Comparison of ENCODE assay signal across 18 mouse cellular contexts in the genomic region with DNA sequence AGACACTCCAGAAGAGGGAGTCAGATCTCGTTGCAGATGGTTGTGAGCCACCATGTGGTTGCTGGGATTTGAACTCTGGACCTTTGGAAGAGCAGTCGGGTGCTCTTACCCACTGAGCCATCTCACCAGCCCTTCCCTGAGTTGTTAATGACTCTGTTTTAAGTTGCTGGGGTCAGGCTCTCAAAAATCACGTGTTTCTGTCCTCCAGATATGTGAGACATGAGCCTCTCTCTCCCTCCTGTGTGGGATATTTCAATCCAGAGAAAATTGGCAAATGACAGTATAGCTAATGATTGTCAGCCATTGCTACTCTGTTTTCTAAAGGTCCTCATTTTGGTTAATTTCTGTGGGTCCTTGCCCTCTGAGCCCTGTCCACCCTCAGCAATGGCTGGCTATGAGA. TPM values are rescaled to one million over a fixed set of nuclear protein-coding genes. Genes with fewer than 3 reads are reported as not detected.
"Had no signal": no experiment of that assay in that cellular context is flagged by ENCODE, and none has a peak within 500 bp of the region (broad histone marks: within the 10 kb centered on the region; RNA-seq: fewer than 3 reads in every experiment).

No protein-coding gene starts in this region.

RNA-seq across cellular contexts. Expression of a gene that starts 33.3 kb away (rescaled TPM):
- total RNA-seq: gastrocnemius, adult 2 months; gastrocnemius, postnatal 25 days; granulocyte monocyte progenitor cell, adult 5-6 weeks had no signal

RNA-seq across cellular contexts. Expression of a gene that starts 35.7 kb away (rescaled TPM):
- total RNA-seq: gastrocnemius, adult 2 months; gastrocnemius, postnatal 10 days; gastrocnemius, postnatal 25 days; gastrocnemius, postnatal 4 days; granulocyte monocyte progenitor cell, adult 5-6 weeks; heart, adult 18-20 months; heart, adult 8-10 months; heart, postnatal 10 days; heart, postnatal 25 days; heart, postnatal 4 days had no signal
- polyA plus RNA-seq: heart, embryonic 12.5 days; heart, embryonic 14.5 days; inflammation-experienced regulatory T-cells, adult 6 months; intestine, embryonic 15.5 days; intestine, postnatal 0 days; kidney, embryonic 14.5 days; limb, embryonic 12.5 days; liver, embryonic 11.5 days had no signal
